Mouse (Mus musculus): Measurements from ENCODE around the gene Hand1.
"Not testable (repeated sequence)": the region's sequence is repeated elsewhere in the genome, so short reads cannot be mapped to it uniquely, and the experiment has no call there.

DNA sequence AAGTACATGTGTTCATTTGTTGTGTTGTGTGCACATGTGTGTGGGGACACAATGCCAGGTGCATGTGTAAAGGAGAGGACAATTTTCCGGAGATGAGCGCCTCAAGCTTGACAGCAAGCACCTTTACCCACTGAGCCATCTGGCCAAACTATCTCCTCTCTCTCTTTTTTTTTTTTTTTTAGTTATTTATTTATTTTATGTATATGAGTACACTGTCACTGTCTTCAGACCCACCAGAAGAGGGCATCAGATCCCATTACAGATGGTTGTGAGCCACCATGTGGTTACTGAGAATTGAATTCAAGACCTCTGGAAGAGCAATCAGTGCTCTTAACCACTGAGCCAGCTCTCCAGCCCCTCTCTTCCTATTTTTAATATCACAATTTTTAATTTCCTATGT is 9.5 kb downstream of the Hand1 start:
- TF ChIP-seq POLR2A (IDR thresholded peaks at IDR 0.05; ENCODE audit: low read depth, low read length); CTCF (conservative IDR thresholded peaks at IDR 0.05; ENCODE audit: insufficient read depth, insufficient read length, low read depth, low read length): not testable (repeated sequence)

Measured in kidney, adult 2 months (tissue).